27 mouse cellular contexts compared by ENCODE assay signal in the genomic region with DNA sequence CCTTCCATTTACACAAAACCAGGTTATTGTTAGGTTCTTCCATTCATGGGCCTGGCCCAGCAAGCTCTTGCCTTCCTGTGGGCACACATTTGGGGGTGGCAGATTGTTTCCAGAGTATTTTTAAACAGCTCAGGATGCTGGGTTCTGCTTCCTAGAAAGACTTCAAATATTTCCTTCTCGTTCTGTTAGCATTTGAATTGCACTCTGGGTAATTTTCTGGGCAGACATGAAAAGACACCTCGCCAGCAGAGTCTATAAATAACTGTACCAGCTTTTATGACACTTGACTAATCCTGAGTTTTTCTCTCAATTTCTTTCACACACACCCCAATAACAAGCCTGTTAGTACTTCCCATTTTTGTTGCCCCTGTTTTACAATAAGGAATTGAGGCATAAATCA. TPM values are rescaled to one million over a fixed set of nuclear protein-coding genes. Genes with fewer than 3 reads are reported as not detected.
DNase-seq lines count a peak whose midpoint lies in the region; ATAC-seq lines count a peak whose summit lies in the region.
"Had no signal": no experiment of that assay in that cellular context is flagged by ENCODE, and none has a peak within 500 bp of the region (broad histone marks: within the 10 kb centered on the region; RNA-seq: fewer than 3 reads in every experiment).

No protein-coding gene starts in this region.

- H3K36me3 ChIP-seq in forebrain, embryonic 15.5 days: 0 out of 2 replicates have a peak, but pooled peaks cover 2% of the 10 kb centered on the region
- no peaks in the 10 kb centered on the region; the same call in 1 of the 2 replicates for H3K36me3 ChIP-seq in forebrain, embryonic 10.5 days (replicated peaks)
- 0 out of 2 replicates have a peak, but pooled peaks cover 4% of the 10 kb centered on the region for H3K36me3 ChIP-seq in limb, embryonic 12.5 days
- no peaks in the 10 kb centered on the region for H3K36me3 ChIP-seq in limb, embryonic 10.5 days
- H3K36me3 ChIP-seq: embryonic facial prominence, embryonic 10.5 days; G1E; hindbrain, embryonic 15.5 days had no signal

- H3K27ac ChIP-seq in forebrain, embryonic 15.5 days (replicated peaks): no peak overlapping the region; the same call in 1 of the 2 replicates
- H3K27ac ChIP-seq in forebrain, embryonic 10.5 days: no peak overlapping the region
- peak overlapping the region; percentile 23; the same call in 1 of the 2 replicates for H3K27ac ChIP-seq in limb, embryonic 12.5 days
- no peak overlapping the region for H3K27ac ChIP-seq in limb, embryonic 10.5 days
- H3K27ac ChIP-seq: embryonic facial prominence, embryonic 10.5 days; embryonic facial prominence, embryonic 13.5 days; hindbrain, embryonic 12.5 days; hindbrain, embryonic 15.5 days had no signal

- ATAC-seq in forebrain, embryonic 15.5 days (replicated peaks): 0 out of 2 replicates have a peak, but pooled peaks have one; percentile 24
- peak; percentile 74 for ATAC-seq in frontal cortex, adult (ENCODE audit: low TSS enrichment)
- no peak for ATAC-seq in limb, embryonic 12.5 days (ENCODE audit: insufficient number of reproducible peaks, insufficient read depth, low FRiP score, low TSS enrichment, low read depth)
- ATAC-seq: Patski had no signal

- H3K9me3 ChIP-seq in forebrain, embryonic 15.5 days: no peaks in the 10 kb centered on the region
- H3K9me3 ChIP-seq in forebrain, embryonic 10.5 days: peaks cover 7% of the 10 kb centered on the region; the same call in 1 of the 2 replicates
- H3K9me3 ChIP-seq in limb, embryonic 12.5 days: no peaks in the 10 kb centered on the region
- H3K9me3 ChIP-seq in limb, embryonic 10.5 days (replicated peaks): no peaks in the 10 kb centered on the region
- H3K9me3 ChIP-seq: embryonic facial prominence, embryonic 10.5 days; embryonic facial prominence, embryonic 13.5 days; hindbrain, embryonic 12.5 days; hindbrain, embryonic 15.5 days had no signal

- H3K4me1 ChIP-seq in forebrain, embryonic 15.5 days: no peaks in the 10 kb centered on the region
- no peaks in the 10 kb centered on the region for H3K4me1 ChIP-seq in forebrain, embryonic 10.5 days
- H3K4me1 ChIP-seq in limb, embryonic 12.5 days (replicated peaks): no peaks in the 10 kb centered on the region
- no peaks in the 10 kb centered on the region for H3K4me1 ChIP-seq in limb, embryonic 10.5 days
- H3K4me1 ChIP-seq: embryonic facial prominence, embryonic 10.5 days; hindbrain, embryonic 12.5 days; hindbrain, embryonic 15.5 days had no signal

- H3K9ac ChIP-seq in forebrain, embryonic 15.5 days (replicated peaks): no peak overlapping the region
- no peak overlapping the region for H3K9ac ChIP-seq in limb, embryonic 12.5 days (replicated peaks)
- H3K9ac ChIP-seq: embryonic facial prominence, embryonic 13.5 days; hindbrain, embryonic 12.5 days; hindbrain, embryonic 15.5 days had no signal

- no peak overlapping the region for H3K4me3 ChIP-seq in forebrain, embryonic 15.5 days
- H3K4me3 ChIP-seq in forebrain, embryonic 10.5 days: no peak overlapping the region
- no peak overlapping the region for H3K4me3 ChIP-seq in limb, embryonic 12.5 days (replicated peaks)
- H3K4me3 ChIP-seq in limb, embryonic 10.5 days: no peak overlapping the region
- H3K4me3 ChIP-seq: embryonic facial prominence, embryonic 10.5 days; embryonic facial prominence, embryonic 13.5 days; erythroblast, embryonic 14.5 days; hindbrain, embryonic 12.5 days; hindbrain, embryonic 15.5 days had no signal

- 42% methylated on average over 2 of the region's 2 CpGs for WGBS in forebrain, embryonic 15.5 days
- WGBS in forebrain, embryonic 10.5 days: 78% methylated on average over 2 of the region's 2 CpGs
- WGBS in limb, embryonic 12.5 days: 44% methylated on average over 2 of the region's 2 CpGs
- 74% methylated on average over 2 of the region's 2 CpGs for WGBS in limb, embryonic 10.5 days

- H3K4me2 ChIP-seq in forebrain, embryonic 15.5 days (replicated peaks): no peak overlapping the region
- no peak overlapping the region for H3K4me2 ChIP-seq in limb, embryonic 12.5 days
- H3K4me2 ChIP-seq: embryonic facial prominence, embryonic 13.5 days; heart, embryonic 11.5 days; hindbrain, embryonic 12.5 days; hindbrain, embryonic 15.5 days had no signal

- H3K27me3 ChIP-seq in forebrain, embryonic 15.5 days: no peaks in the 10 kb centered on the region
- H3K27me3 ChIP-seq in forebrain, embryonic 10.5 days (ENCODE audit: poor library complexity, severe bottlenecking): no peaks in the 10 kb centered on the region
- no peaks in the 10 kb centered on the region for H3K27me3 ChIP-seq in limb, embryonic 12.5 days
- no peaks in the 10 kb centered on the region for H3K27me3 ChIP-seq in limb, embryonic 10.5 days (ENCODE audit: low read depth, poor library complexity, severe bottlenecking)
- H3K27me3 ChIP-seq: CH12.LX; embryonic facial prominence, embryonic 13.5 days; hindbrain, embryonic 12.5 days; hindbrain, embryonic 15.5 days; Patski had no signal

- no peak for DNase-seq in forebrain, embryonic 10.5 days (ENCODE audit: extremely low spot score, low spot score)
- no peak for DNase-seq in frontal cortex, postnatal 14 days (ENCODE audit: low spot score in 2 of 2)
- DNase-seq in limb, embryonic 10.5 days (ENCODE audit: low spot score): no peak
- peak; percentile 58 for DNase-seq in telencephalon, adult 2 months (ENCODE audit: low read depth, low spot score)
- DNase-seq in lung, adult 18-20 months: no peak
- DNase-seq: adrenal gland, postnatal 10 days; adrenal gland, postnatal 36 days; cerebellum, adult 11 months; cerebellum, adult 2 months; cerebellum, adult 9-11 months; cerebellum, postnatal 36 days; embryo, embryonic 11 days; gastrocnemius, adult 2 months; gastrocnemius, postnatal 14 days; heart, adult 11 months had no signal

RNA-seq across cellular contexts. Expression of gene Efhc1, which starts 10.1 kb away (rescaled TPM):
- polyA plus RNA-seq in forebrain, embryonic 15.5 days (2015; fragmentation: Nextera tagmentation; extraction: Ambion mirVana): 1.3 and 2.0 TPM in 2 replicates
- polyA plus RNA-seq in forebrain, embryonic 10.5 days (2016; fragmentation: Nextera tagmentation; extraction: Ambion mirVana): 1.3 and 2.1 TPM in 2 replicates
- 1.7 and 2.2 TPM in 2 replicates for polyA plus RNA-seq in limb, embryonic 12.5 days (2016; fragmentation: Nextera tagmentation; extraction: Ambion mirVana)
- polyA plus RNA-seq in limb, embryonic 10.5 days (2016; fragmentation: Nextera tagmentation; extraction: Ambion mirVana): 1.5 and 1.7 TPM in 2 replicates
- polyA plus RNA-seq: erythroblast, embryonic 14.5 days; G1E had no signal

RNA-seq across cellular contexts. Expression of gene Paqr8, which starts 50.9 kb away (rescaled TPM):
- 22.5 and 23.1 TPM in 2 replicates for polyA plus RNA-seq in forebrain, embryonic 15.5 days (2015; fragmentation: Nextera tagmentation; extraction: Ambion mirVana)
- polyA plus RNA-seq in forebrain, embryonic 10.5 days (2016; fragmentation: Nextera tagmentation; extraction: Ambion mirVana): 5.5 and 5.6 TPM in 2 replicates
- polyA plus RNA-seq in limb, embryonic 12.5 days (2016; fragmentation: Nextera tagmentation; extraction: Ambion mirVana): 6.7 and 7.5 TPM in 2 replicates
- polyA plus RNA-seq in limb, embryonic 10.5 days (2016; fragmentation: Nextera tagmentation; extraction: Ambion mirVana): 2.6 and 3.7 TPM in 2 replicates
